Mouse (Mus musculus) embryonic fibroblast, embryonic 13.5 days (primary cell): ENCODE results near the gene Cables2. TPM values are rescaled to one million over a fixed set of nuclear protein-coding genes. Genes with fewer than 3 reads are reported as not detected.

Experiments
- H3K27ac ChIP-seq: 2 replicates; pipeline ENCODE4 v1.5.1; 2012; ENCODE audit warnings: low read length, control low read depth, inconsistent platforms; ENCODE audit not compliant: insufficient read depth
- H3K4me1 ChIP-seq: 2 replicates; pipeline ENCODE4 v1.6.1; 2011; ENCODE audit warnings: low read length; ENCODE audit not compliant: control insufficient read depth, insufficient read depth
- H3K4me3 ChIP-seq: 2 replicates; pipeline ENCODE4 v1.5.1; 2011; ENCODE audit warnings: mild to moderate bottlenecking, control low read depth, low read length; ENCODE audit not compliant: insufficient read depth
- CTCF ChIP-seq: IDR thresholded peaks from 2 replicates; pipeline ENCODE4 v1.5.1; 2011; ENCODE audit warnings: mild to moderate bottlenecking, control low read depth, low read length, moderate library complexity, borderline replicate concordance; ENCODE audit not compliant: insufficient read depth
- POLR2A ChIP-seq: IDR thresholded peaks from 2 replicates; pipeline ENCODE4 v1.6.1; 2011; ENCODE audit warnings: low read depth, mild to moderate bottlenecking, control low read depth, low read length, moderate library complexity
- polyA plus RNA-seq: library from polyadenylated mRNA; stranded (reverse); fragments of >200 nt; gene quantifications from 2 replicates; pipeline ENCODE4 v1.2.4, GENCODE M21; 2011; ENCODE audit warnings: low read depth; ENCODE audit not compliant: missing spikeins, insufficient read length

Gene Cables2
- polyA plus RNA-seq, 1 experiment: 12.5 TPM

GRCm38 (mm10) chr2:180305490-180305889 is 32.2 kb upstream of the Cables2 start:
- Histone ChIP-seq H3K27ac (no peak overlapping the region), H3K4me1 (no peaks in the 10 kb centered on the region), H3K4me3 (no peak overlapping the region)
- no peak for TF ChIP-seq CTCF
- no peak for TF ChIP-seq POLR2A

GRCm38 (mm10) chr2:180304554-180304953 is 31.3 kb upstream of the Cables2 start:
- H3K4me1 ChIP-seq: no peaks in the 10 kb centered on the region
- TF ChIP-seq POLR2A (no peak), CTCF (no peak)
- no peak overlapping the region for H3K27ac ChIP-seq
- no peak overlapping the region for H3K4me3 ChIP-seq

GRCm38 (mm10) chr2:180303468-180303867 is 30.2 kb upstream of the Cables2 start:
- H3K4me3 ChIP-seq: no peak overlapping the region
- no peak overlapping the region for H3K27ac ChIP-seq
- TF ChIP-seq POLR2A: no peak
- TF ChIP-seq CTCF: no peak
- H3K4me1 ChIP-seq: no peaks in the 10 kb centered on the region

- TF ChIP-seq POLR2A: no peak
- TF ChIP-seq CTCF: no peak
- Histone ChIP-seq H3K27ac (no peak overlapping the region), H3K4me3 (no peak overlapping the region), H3K4me1 (no peaks in the 10 kb centered on the region)
Measured at GRCm38 (mm10) chr2:180302201-180302600, 28.9 kb upstream of the Cables2 start.

GRCm38 (mm10) chr2:180300771-180301170 is 27.5 kb upstream of the Cables2 start:
- H3K4me3 ChIP-seq: no peak overlapping the region
- H3K4me1 ChIP-seq: no peaks in the 10 kb centered on the region
- TF ChIP-seq CTCF: no peak
- no peak for TF ChIP-seq POLR2A
- H3K27ac ChIP-seq: no peak overlapping the region

- Histone ChIP-seq H3K27ac (no peak overlapping the region), H3K4me3 (no peak overlapping the region), H3K4me1 (no peaks in the 10 kb centered on the region)
- TF ChIP-seq CTCF: no peak
- no peak for TF ChIP-seq POLR2A
Measured at GRCm38 (mm10) chr2:180300252-180300651, 27.0 kb upstream of the Cables2 start.

GRCm38 (mm10) chr2:180292906-180293305 is 19.6 kb upstream of the Cables2 start:
- TF ChIP-seq POLR2A (no peak), CTCF (no peak)
- H3K4me1 ChIP-seq: no peaks in the 10 kb centered on the region
- H3K4me3 ChIP-seq: no peak overlapping the region
- no peak overlapping the region for H3K27ac ChIP-seq

- no peaks in the 10 kb centered on the region for H3K4me1 ChIP-seq
- TF ChIP-seq POLR2A (no peak), CTCF (no peak)
- H3K27ac ChIP-seq: no peak overlapping the region
- no peak overlapping the region for H3K4me3 ChIP-seq
Measured at GRCm38 (mm10) chr2:180292026-180292425, 18.7 kb upstream of the Cables2 start.

- no peak overlapping the region for H3K27ac ChIP-seq
- TF ChIP-seq POLR2A (no peak), CTCF (no peak)
Measured at GRCm38 (mm10) chr2:180291566-180291965, 18.3 kb upstream of the Cables2 start.

GRCm38 (mm10) chr2:180290503-180290902 is 17.2 kb upstream of the Cables2 start:
- H3K4me1 ChIP-seq: no peaks in the 10 kb centered on the region
- no peak overlapping the region for H3K27ac ChIP-seq
- no peak overlapping the region for H3K4me3 ChIP-seq
- TF ChIP-seq POLR2A (no peak), CTCF (no peak)

More at GRCm38 (mm10) chr2:180291566-180291965, 18.3 kb upstream of the Cables2 start:
- Histone ChIP-seq H3K4me3 (no peak overlapping the region), H3K4me1 (no peaks in the 10 kb centered on the region)
